Mouse (Mus musculus) heart, embryonic 10.5 days (tissue): ENCODE measurements around the gene Evc. TPM values are rescaled to one million over a fixed set of nuclear protein-coding genes. Genes with fewer than 3 reads are reported as not detected.

Experiments used
- DNase-seq: peaks from one replicate; pipeline ENCODE4 v3.0.0-alpha.2; 2017; ENCODE audit warnings: low spot score
- H3K27ac ChIP-seq: fragments of 300-500 bp; sonication (generic); 2 replicates; pipeline ENCODE4 v1.5.1; 2016; ENCODE audit warnings: mild to moderate bottlenecking
- H3K27me3 ChIP-seq: fragments of 300-500 bp; sonication (generic); 2 replicates; pipeline ENCODE4 v1.6.1; 2016; ENCODE audit warnings: mild to moderate bottlenecking; ENCODE audit not compliant: poor library complexity, insufficient read depth, severe bottlenecking
- H3K36me3 ChIP-seq: fragments of 300-500 bp; sonication (generic); 2 replicates; pipeline ENCODE4 v1.6.1; 2016; ENCODE audit warnings: mild to moderate bottlenecking, moderate library complexity
- H3K4me1 ChIP-seq: fragments of 300-500 bp; sonication (generic); 2 replicates; pipeline ENCODE4 v1.6.1; 2016; ENCODE audit warnings: mild to moderate bottlenecking
- H3K4me3 ChIP-seq: fragments of 300-500 bp; sonication (generic); 2 replicates; pipeline ENCODE4 v1.5.1; 2016; ENCODE audit warnings: mild to moderate bottlenecking, moderate library complexity
- H3K9me3 ChIP-seq: fragments of 300-500 bp; sonication (generic); 2 replicates; pipeline ENCODE4 v1.6.1; 2016; ENCODE audit warnings: mild to moderate bottlenecking, moderate library complexity
- WGBS: fragments of 180-500 bp; shearing (Covaris S2); methylation state at CpG from one replicate; pipeline ENCODE4 v1.1.7; 2016; 5-methylcytosine and 5-hydroxymethylcytosine counted together
- polyA plus RNA-seq: library from polyadenylated mRNA; unstranded; fragments of >200 nt; fragmentation: Nextera tagmentation; extraction: Ambion mirVana; gene quantifications from 2 replicates; pipeline ENCODE4 v1.2.1, GENCODE M21; 2016

The Evc gene
- polyA plus RNA-seq, 1 experiment from 2014 or later = 9.7 TPM

DNA sequence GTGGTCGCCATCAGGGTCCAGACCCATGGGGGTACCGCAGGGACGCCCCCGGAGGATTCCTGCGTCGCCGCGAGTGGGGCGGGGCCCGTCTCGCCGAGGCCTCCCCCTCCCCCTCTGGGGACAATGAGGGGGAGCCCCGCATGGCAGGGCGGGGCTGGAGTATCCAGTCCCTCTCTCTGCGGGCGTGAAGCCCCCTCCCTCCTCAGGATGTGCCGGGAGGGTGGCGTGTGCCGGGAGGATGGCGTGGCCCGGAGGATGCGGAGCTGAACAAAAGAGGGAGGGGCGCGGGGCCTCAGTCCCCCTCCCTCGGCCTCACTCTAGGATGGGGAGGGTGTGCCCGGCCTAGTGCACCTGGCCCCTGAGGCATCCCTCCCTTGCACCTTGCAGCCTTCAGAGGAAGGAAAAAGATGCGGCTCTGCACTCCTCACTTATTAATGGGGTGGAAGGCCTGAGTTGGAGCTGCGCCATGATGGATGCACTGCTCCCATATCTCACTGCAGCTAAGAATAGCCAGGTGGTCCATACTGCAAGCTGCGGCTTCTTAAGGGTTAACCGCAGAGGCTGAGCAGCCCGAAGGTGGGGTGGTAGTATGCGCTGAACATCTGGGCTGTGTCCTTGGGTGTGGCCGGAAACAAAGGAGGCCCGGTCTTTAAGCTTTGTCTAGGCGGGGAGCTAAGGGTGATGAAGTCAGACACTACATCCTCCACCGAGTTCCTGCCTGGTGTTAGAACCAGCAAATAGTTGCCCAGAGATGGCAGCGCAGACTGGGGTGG is 90.4 kb downstream of the Evc start:
- H3K9me3 ChIP-seq = no peaks in the 10 kb centered on the region
- peaks cover 39% of the 10 kb centered on the region for H3K4me1 ChIP-seq
- H3K36me3 ChIP-seq = no peaks in the 10 kb centered on the region
- H3K4me3 ChIP-seq = peak overlapping the region; percentile 71
- 2% methylated on average over 29 of the region's 37 CpGs for WGBS
- H3K27ac ChIP-seq = peak overlapping the region; percentile 77
- peaks cover 73% of the 10 kb centered on the region for H3K27me3 ChIP-seq
- no peak for DNase-seq

DNA sequence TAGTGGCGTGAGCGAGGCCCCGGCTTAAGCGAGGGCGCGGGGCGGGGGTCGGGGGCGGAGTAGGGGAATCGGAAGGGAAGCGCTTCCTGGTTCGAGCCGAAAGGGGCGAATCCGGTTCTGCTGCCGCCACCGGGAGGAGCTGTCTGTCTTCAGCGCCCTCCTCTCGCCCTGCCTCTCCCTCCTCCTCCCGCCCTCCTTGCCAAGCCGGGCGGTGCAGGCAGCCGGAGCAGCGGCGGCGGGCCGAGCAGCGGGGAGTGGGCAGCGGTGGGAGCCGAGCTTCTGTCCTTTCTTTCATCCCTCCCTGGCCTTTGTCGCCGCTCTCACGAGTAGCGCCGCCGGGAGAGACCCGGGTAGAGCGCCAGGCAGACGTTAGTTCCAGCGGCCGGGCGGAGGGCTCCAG is 91.0 kb downstream of the Evc start:
- Histone ChIP-seq H3K4me1 (peaks cover 39% of the 10 kb centered on the region), H3K4me3 (peak overlapping the region; percentile 71), H3K27me3 (peaks cover 80% of the 10 kb centered on the region), H3K36me3 (no peaks in the 10 kb centered on the region), H3K9me3 (no peaks in the 10 kb centered on the region), H3K27ac (peak overlapping the region; percentile 77)
- DNase-seq = peak; percentile 84
- under 1% methylated on average over 38 of the region's 42 CpGs for WGBS

DNA sequence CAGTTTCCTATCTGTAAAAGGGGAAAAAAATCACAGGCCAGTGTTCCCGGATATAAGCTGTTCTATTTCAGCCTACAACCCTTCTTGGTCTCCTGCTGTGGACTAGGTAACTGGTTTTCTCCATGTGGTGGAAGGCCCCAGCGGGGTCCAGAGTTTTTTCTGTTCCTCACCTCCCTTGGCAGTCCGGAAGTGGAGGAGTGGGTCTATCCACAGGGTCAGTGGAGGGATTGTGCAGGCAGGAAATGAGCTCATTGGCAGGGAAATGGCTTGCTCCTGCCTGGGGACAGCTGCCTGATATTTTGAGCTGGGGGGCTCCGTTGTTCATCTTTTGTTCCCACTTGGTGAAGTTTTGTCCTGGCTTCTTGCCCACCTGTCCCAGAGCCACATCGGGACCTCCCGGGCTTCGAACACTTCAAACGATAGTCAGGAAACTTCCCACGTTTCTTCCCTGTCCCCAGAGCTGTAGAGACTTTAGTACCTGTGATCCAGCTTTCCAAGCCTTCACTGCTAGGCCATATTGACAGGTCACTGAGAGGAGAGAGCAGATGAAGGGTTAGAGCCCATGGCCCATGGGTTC is 91.9 kb downstream of the Evc start:
- H3K9me3 ChIP-seq = no peaks in the 10 kb centered on the region
- peak overlapping the region; percentile 71 for H3K4me3 ChIP-seq
- 23% methylated on average over 9 of the region's 9 CpGs for WGBS
- H3K27me3 ChIP-seq = peaks cover 89% of the 10 kb centered on the region
- no peak overlapping the region for H3K27ac ChIP-seq
- no peaks in the 10 kb centered on the region for H3K36me3 ChIP-seq
- DNase-seq = no peak
- peaks cover 39% of the 10 kb centered on the region for H3K4me1 ChIP-seq

DNA sequence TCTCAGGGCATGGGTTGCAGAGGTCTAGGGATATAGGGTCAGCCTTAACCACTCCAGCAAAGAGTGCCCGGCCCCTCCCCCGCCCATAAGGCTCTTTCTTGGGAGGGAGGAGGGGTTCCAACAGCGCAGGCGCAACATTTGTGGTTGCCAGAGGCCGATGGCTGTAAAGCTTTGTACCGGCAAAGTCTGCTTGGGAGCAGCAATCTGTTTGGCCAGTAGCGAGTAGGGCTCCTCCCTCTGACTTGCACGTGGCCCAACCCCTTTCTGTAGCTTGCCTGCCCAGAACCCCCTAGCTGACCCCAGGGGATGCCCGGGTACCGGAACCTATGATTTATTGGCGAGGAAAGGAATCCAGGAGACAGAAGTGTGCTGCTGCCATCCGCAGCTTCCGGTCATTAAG is 92.5 kb downstream of the Evc start:
- Histone ChIP-seq H3K27ac (no peak overlapping the region), H3K9me3 (no peaks in the 10 kb centered on the region), H3K4me3 (no peak overlapping the region), H3K27me3 (peaks cover 95% of the 10 kb centered on the region), H3K36me3 (no peaks in the 10 kb centered on the region), H3K4me1 (peaks cover 39% of the 10 kb centered on the region)
- no peak for DNase-seq
- WGBS = 5% methylated on average over 13 of the region's 13 CpGs

DNA sequence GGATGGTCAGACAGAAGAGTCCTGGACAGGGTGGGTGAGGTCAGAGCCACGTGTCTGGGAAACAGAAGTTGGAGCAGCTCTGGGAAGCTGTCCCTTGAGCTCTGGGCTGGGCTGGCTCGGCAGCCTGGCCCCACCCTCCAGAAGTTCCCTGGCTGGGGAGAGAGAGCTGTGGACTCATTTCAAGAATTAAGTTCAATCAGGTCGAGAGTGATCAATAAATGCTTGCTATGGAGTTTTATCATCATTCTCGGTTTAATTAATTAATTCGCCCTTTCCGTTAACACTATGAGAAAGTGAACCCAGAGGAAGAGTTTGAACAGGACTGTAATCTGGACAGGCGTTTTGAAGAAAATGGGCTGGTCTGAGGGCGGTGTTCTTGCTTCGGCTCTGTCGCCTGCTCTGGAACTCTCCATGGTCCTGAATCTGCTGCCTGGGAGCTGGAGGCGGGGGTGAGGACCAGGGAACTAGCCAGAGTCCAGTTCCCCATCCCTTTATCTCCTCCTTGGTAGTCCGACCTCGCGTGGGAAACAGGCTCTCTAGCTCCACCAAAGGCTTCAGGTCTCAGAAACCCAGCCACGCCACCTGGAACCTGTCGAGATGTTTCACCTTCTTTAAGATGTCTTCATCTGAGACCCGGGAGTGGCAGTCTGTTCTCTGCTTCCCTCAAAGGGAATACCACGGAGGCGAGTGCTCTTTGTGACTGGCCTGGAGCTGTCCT is 93.4 kb downstream of the Evc start:
- H3K27me3 ChIP-seq = peaks cover 91% of the 10 kb centered on the region
- H3K27ac ChIP-seq = no peak overlapping the region
- peaks cover 39% of the 10 kb centered on the region for H3K4me1 ChIP-seq
- 2% methylated on average over 19 of the region's 19 CpGs for WGBS
- H3K9me3 ChIP-seq = no peaks in the 10 kb centered on the region
- peak; percentile 83 for DNase-seq
- H3K4me3 ChIP-seq = no peak overlapping the region
- H3K36me3 ChIP-seq = no peaks in the 10 kb centered on the region

DNA sequence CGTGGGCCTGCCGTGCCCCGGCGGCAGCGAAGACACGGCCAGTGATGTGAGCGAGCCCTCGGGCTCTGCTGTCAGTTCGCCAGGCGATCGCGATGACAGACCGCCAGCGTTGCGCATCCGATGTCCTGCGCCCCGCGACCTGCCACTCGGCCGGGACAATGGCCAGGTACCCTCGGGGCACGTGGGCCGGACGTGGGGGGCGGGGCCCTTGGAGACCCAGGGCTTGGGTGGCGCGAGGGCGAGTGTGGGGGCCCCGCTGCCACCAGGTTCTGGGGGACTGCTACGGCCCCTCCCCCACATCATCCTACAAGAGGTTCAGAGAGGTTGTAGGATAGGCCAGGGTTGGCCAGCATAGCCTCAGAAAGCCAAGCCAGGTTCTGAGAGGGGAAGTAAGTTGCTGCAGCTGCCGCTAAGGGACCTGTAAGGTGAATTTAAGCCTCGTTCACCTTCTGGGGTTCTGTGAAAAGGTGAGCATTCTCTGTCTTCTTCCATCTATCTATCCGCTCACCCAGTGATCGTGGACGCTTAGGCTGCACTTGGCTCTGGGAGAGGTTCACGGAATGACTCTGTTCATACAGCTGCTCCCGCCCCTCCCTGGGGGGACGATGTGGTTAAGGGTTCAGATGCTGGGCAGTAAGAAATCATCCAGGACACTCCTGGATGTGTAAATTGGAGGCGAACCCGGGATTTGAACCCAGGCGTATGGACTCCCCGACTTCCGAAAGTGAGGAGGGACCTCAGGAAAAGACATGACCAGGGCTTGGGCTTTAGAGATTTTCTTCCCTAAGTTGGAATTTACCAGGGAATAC is 94.1 kb downstream of the Evc start:
- no peak for DNase-seq
- WGBS = 12% methylated on average over 44 of the region's 44 CpGs
- Histone ChIP-seq H3K27me3 (peaks cover 85% of the 10 kb centered on the region), H3K4me1 (peaks cover 39% of the 10 kb centered on the region), H3K9me3 (no peaks in the 10 kb centered on the region), H3K4me3 (peak overlapping the region; percentile 58), H3K27ac (no peak overlapping the region), H3K36me3 (no peaks in the 10 kb centered on the region)

DNA sequence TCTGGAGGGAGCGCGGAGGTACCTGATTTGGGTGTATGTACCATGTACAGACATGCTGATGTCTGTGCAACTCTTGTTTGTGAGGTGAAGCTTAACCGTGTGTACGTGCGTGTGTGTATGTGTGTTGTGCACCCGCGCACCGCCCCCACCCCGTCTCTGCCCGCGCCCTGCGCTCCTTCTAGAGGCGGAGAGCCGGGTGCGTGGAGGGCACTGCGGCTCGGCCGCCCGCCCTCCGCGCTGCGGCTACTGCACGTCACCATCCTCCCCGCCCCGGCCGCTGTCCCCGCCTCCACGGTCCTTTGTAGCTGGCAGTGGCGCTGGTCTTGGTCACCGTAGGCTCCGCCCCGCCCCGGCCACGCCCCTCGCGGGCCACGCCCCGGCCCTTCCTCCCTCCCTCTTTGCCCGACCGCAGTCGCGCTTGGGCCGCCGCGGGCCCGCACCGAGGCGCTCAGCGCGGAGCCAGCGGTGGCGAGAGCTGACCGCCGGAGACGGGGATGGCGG is 95.0 kb downstream of the Evc start, which contains the start of gene Crmp1:
Gene Crmp1, plus strand, starts transcription at position 290 of the 501 bp plus-strand sequence.
- Histone ChIP-seq H3K27me3 (peaks cover 78% of the 10 kb centered on the region), H3K4me3 (peak within 1 kb of the TSS; percentile 58), H3K27ac (no peak within 1 kb of the TSS), H3K4me1 (peaks cover 37% of the 10 kb centered on the region), H3K36me3 (no peaks in the 10 kb centered on the region), H3K9me3 (no peaks in the 10 kb centered on the region)
- peak; percentile 91 for DNase-seq
- 2% methylated on average over 56 of the region's 56 CpGs for WGBS

DNA sequence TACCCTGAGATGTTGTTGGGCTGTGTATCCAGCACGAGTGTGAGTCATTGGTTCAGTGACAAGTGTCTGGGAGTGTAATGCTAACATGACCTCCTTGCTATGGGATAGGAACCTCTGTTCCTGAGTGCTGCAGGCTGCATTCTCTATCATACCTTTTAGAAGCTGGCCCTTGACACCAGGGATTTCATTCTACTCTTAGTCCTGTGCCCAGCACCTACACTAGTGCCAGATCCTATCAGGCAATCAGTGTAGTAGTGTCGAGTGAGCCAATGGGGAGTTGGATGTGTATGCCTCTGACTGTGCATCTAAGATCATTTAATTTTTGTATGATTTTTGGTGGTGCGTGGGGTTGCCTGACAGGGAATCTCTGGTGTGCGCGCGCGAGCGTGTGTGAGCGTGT is 95.5 kb downstream of the Evc start:
- H3K4me1 ChIP-seq = peaks cover 32% of the 10 kb centered on the region
- H3K9me3 ChIP-seq = no peaks in the 10 kb centered on the region
- H3K27ac ChIP-seq = no peak overlapping the region
- peak overlapping the region; percentile 58; the same call in 1 of the 2 replicates for H3K4me3 ChIP-seq
- WGBS = 14% methylated on average over 9 of the region's 9 CpGs
- H3K27me3 ChIP-seq = peaks cover 78% of the 10 kb centered on the region
- H3K36me3 ChIP-seq = no peaks in the 10 kb centered on the region
- DNase-seq = no peak

DNA sequence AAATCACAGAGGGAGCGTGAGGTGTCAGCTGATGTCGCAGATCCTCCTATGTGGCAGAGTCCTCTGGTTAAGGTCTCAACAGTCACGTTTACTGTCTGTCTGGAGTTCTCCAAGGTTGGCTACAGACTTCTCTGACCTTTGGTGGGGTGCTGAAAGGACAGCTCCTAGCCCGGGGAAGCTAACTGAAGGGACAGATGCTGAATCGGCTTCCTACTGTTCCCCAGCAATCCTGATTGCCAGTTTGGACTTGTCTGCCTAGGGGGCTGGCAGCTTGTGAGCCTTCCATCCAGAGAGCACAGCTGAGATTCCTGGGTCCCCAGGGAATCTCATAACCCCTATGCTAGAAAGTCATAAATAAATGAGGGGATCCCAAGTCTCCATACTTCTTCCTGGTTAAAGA is 96.1 kb downstream of the Evc start:
- no peak overlapping the region for H3K4me3 ChIP-seq
- WGBS = 4% methylated on average over 5 of the region's 5 CpGs
- H3K9me3 ChIP-seq = no peaks in the 10 kb centered on the region
- H3K27me3 ChIP-seq = peaks cover 76% of the 10 kb centered on the region
- no peaks in the 10 kb centered on the region for H3K36me3 ChIP-seq
- no peak overlapping the region for H3K27ac ChIP-seq
- peak; percentile 83 for DNase-seq
- H3K4me1 ChIP-seq = peaks cover 25% of the 10 kb centered on the region

Other genes starting within 250 kb of the Evc start
- 17.7 and 25.2 TPM in 2 replicates for gene Crmp1, start 95.0 kb downstream of the Evc start, polyA plus RNA-seq
- gene Evc2, start 1.6 kb upstream of the Evc start, polyA plus RNA-seq = 14.4 and 14.9 TPM in 2 replicates